ENCODE assay signal across 17 mouse cellular contexts in the genomic region with DNA sequence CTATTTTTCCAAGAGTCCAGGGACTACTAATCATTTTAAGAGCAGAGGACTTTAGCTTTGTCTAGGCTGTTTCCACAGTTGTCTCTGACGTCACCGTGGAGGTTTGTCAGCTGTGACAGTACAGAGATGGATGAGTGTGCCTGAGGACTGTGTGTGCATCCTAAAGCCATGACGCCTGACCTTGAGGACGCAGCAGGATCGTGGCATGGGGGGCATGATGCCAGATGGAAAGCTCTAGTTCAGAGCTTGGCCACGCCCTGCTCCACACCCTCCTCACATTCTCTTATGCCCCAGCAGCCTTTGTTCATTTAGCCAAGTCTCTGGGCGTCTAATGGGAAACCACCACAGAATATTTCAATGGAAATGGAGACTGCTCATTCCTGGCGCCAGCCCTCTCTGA.
DNase-seq lines count a peak whose midpoint lies in the region; ATAC-seq and TF ChIP-seq lines count a peak whose summit lies in the region.
"Had no signal": no experiment of that assay in that cellular context is flagged by ENCODE, and none has a peak within 500 bp of the region (broad histone marks: within the 10 kb centered on the region; RNA-seq: fewer than 3 reads in every experiment).

No protein-coding gene starts in this region.

- no peak for TF ChIP-seq POLR2A in lung, adult 2 months (IDR thresholded peaks at IDR 0.05; ENCODE audit: borderline replicate concordance, extremely low read depth, low read depth, low read length)

- H3K9me3 ChIP-seq in heart, postnatal 0 days (replicated peaks; ENCODE audit: control insufficient read depth, low read length), result no peaks in the 10 kb centered on the region
- H3K9me3 ChIP-seq in forebrain, embryonic 12.5 days, result no peaks in the 10 kb centered on the region
- H3K9me3 ChIP-seq: limb, embryonic 13.5 days had no signal

- no peak overlapping the region for H3K9ac ChIP-seq in heart, postnatal 0 days (replicated peaks; ENCODE audit: low read depth, low read length)
- no peak overlapping the region for H3K9ac ChIP-seq in forebrain, embryonic 12.5 days
- H3K9ac ChIP-seq: hindbrain, embryonic 14.5 days; limb, embryonic 13.5 days; midbrain, embryonic 13.5 days had no signal

- H3K27me3 ChIP-seq in heart, postnatal 0 days (ENCODE audit: control insufficient read depth, insufficient read depth, low read length), result no peaks in the 10 kb centered on the region
- no peaks in the 10 kb centered on the region for H3K27me3 ChIP-seq in forebrain, embryonic 12.5 days
- H3K27me3 ChIP-seq: limb, embryonic 13.5 days; midbrain, embryonic 13.5 days had no signal

- H3K36me3 ChIP-seq in heart, postnatal 0 days (replicated peaks; ENCODE audit: control insufficient read depth, insufficient read depth, low read length), result peaks cover 35% of the 10 kb centered on the region
- peaks cover 48% of the 10 kb centered on the region for H3K36me3 ChIP-seq in forebrain, embryonic 12.5 days (replicated peaks)

- peak; percentile 63 for ATAC-seq in heart, postnatal 0 days (ENCODE audit: insufficient read depth, low read depth)
- no peak for ATAC-seq in forebrain, embryonic 12.5 days (ENCODE audit: low FRiP score)
- ATAC-seq: forebrain, embryonic 14.5 days; midbrain, embryonic 13.5 days had no signal

- H3K4me2 ChIP-seq in heart, postnatal 0 days (ENCODE audit: low read depth, low read length), result no peak overlapping the region
- no peak overlapping the region for H3K4me2 ChIP-seq in forebrain, embryonic 12.5 days
- H3K4me2 ChIP-seq: hindbrain, embryonic 14.5 days; limb, embryonic 13.5 days; midbrain, embryonic 13.5 days had no signal

- TF ChIP-seq EP300 in heart, postnatal 0 days (IDR thresholded peaks at IDR 0.05; ENCODE audit: low read depth), result no peak

- WGBS in heart, postnatal 0 days, result 35% methylated on average over 8 of the region's 8 CpGs
- WGBS in lung, adult 2 months, result 61% methylated on average over 8 of the region's 8 CpGs
- WGBS in forebrain, embryonic 12.5 days, result 82% methylated on average over 8 of the region's 8 CpGs

- H3K4me3 ChIP-seq in heart, postnatal 0 days (ENCODE audit: low read depth, low read length), result no peak overlapping the region
- no peak overlapping the region for H3K4me3 ChIP-seq in lung, adult 2 months (replicated peaks; ENCODE audit: extremely low read depth, low read depth, low read length)
- no peak overlapping the region for H3K4me3 ChIP-seq in forebrain, embryonic 12.5 days (replicated peaks)
- H3K4me3 ChIP-seq: left cerebral cortex, adult 2 months; limb, embryonic 13.5 days; midbrain, embryonic 13.5 days had no signal

- H3K27ac ChIP-seq in heart, postnatal 0 days (ENCODE audit: low read depth), result 0 out of 2 replicates have a peak overlapping the region, but pooled peaks have one; percentile 11
- H3K27ac ChIP-seq in forebrain, embryonic 12.5 days, result no peak overlapping the region
- H3K27ac ChIP-seq: hindbrain, embryonic 14.5 days; left cerebral cortex, adult 2 months; limb, embryonic 13.5 days; midbrain, embryonic 13.5 days had no signal

- peaks cover 5% of the 10 kb centered on the region; the same call in 1 of the 2 replicates for H3K4me1 ChIP-seq in heart, postnatal 0 days (ENCODE audit: control insufficient read depth, insufficient read depth)
- no peaks in the 10 kb centered on the region for H3K4me1 ChIP-seq in lung, adult 2 months (ENCODE audit: control insufficient read depth, insufficient read depth, low read length)
- H3K4me1 ChIP-seq in forebrain, embryonic 12.5 days, result no peaks in the 10 kb centered on the region
- H3K4me1 ChIP-seq: limb, embryonic 13.5 days; midbrain, embryonic 13.5 days had no signal

- DNase-seq in heart, postnatal 0 days (ENCODE audit: low spot score), result no peak
- DNase-seq in heart, adult 9 months (ENCODE audit: low spot score in 2 of 2), result no peak
- peak; percentile 42 for DNase-seq in lung, postnatal 10 days
- no peak for DNase-seq in lung, adult 2 months
- peak; percentile 58 for DNase-seq in adrenal gland, postnatal 10 days
- no peak for DNase-seq in testis, postnatal 10 days (ENCODE audit: low spot score)
- no peak for DNase-seq in layer of hippocampus, postnatal 36 days
- DNase-seq: embryo, embryonic 11 days; kidney, adult 9 months; lung, postnatal 36 days; thymus, postnatal 4 days had no signal

- TF ChIP-seq CTCF in heart, postnatal 0 days (IDR thresholded peaks at IDR 0.05; ENCODE audit: low read depth), result no peak
- no peak for TF ChIP-seq CTCF in lung, adult 2 months (IDR thresholded peaks at IDR 0.05; ENCODE audit: insufficient read depth, low read length)

Comparison
In these comparisons a context has a peak if more than half of its experiments do, and no peak if none do; other contexts are left out.
1. DNase-seq: peak in lung, postnatal 10 days (single experiment) and adrenal gland, postnatal 10 days (single experiment); none in heart, postnatal 0 days (single experiment), heart, adult 9 months (0 of 2), lung, adult 2 months (single experiment), testis, postnatal 10 days (single experiment) and layer of hippocampus, postnatal 36 days (0 of 2).